12 mouse cellular contexts compared by ENCODE assay signal in genomic region chr4:149563941-149564361, GRCm38 (mm10). TPM values are rescaled to one million over a fixed set of nuclear protein-coding genes. Genes with fewer than 3 reads are reported as not detected.
A peak's percentile ranks its signal among the peaks of the same experiment; 100 is the strongest.
DNase-seq lines count a peak whose midpoint lies in the region; ATAC-seq and TF ChIP-seq lines count a peak whose summit lies in the region.
"Had no signal": no experiment of that assay in that cellular context is flagged by ENCODE, and none has a peak within 500 bp of the region (broad histone marks: within the 10 kb centered on the region; RNA-seq: fewer than 3 reads in every experiment).

No protein-coding gene starts in this region.

- H3K9me3 ChIP-seq in forebrain, embryonic 13.5 days (replicated peaks): no peaks in the 10 kb centered on the region; the same call in 1 of the 2 replicates
- H3K9me3 ChIP-seq in forebrain, embryonic 10.5 days: peaks cover 4% of the 10 kb centered on the region; the same call in 1 of the 2 replicates
- H3K9me3 ChIP-seq in limb, embryonic 12.5 days: peaks cover 6% of the 10 kb centered on the region; the same call in 1 of the 2 replicates
- H3K9me3 ChIP-seq in limb, embryonic 10.5 days (replicated peaks): no peaks in the 10 kb centered on the region
- no peaks in the 10 kb centered on the region for H3K9me3 ChIP-seq in hindbrain, embryonic 13.5 days
- no peaks in the 10 kb centered on the region for H3K9me3 ChIP-seq in midbrain, postnatal 0 days (ENCODE audit: low read length)

- peak overlapping the region; percentile 98; the same call in 1 of the 2 replicates for H3K27ac ChIP-seq in forebrain, embryonic 13.5 days
- H3K27ac ChIP-seq in forebrain, embryonic 10.5 days: no peak overlapping the region
- H3K27ac ChIP-seq in limb, embryonic 12.5 days: no peak overlapping the region
- no peak overlapping the region for H3K27ac ChIP-seq in limb, embryonic 10.5 days
- H3K27ac ChIP-seq in hindbrain, embryonic 13.5 days: peak overlapping the region; percentile 96
- peak overlapping the region; percentile 2; the same call in 1 of the 2 replicates for H3K27ac ChIP-seq in midbrain, postnatal 0 days (ENCODE audit: low read depth, low read length)

- H3K36me3 ChIP-seq in forebrain, embryonic 13.5 days (ENCODE audit: poor library complexity, severe bottlenecking): peaks cover 14% of the 10 kb centered on the region
- peaks cover 41% of the 10 kb centered on the region for H3K36me3 ChIP-seq in forebrain, embryonic 10.5 days (replicated peaks)
- peaks cover 36% of the 10 kb centered on the region for H3K36me3 ChIP-seq in limb, embryonic 12.5 days
- H3K36me3 ChIP-seq in limb, embryonic 10.5 days: peaks cover 42% of the 10 kb centered on the region
- H3K36me3 ChIP-seq in hindbrain, embryonic 13.5 days: peaks cover 14% of the 10 kb centered on the region
- no peaks in the 10 kb centered on the region; the same call in 1 of the 2 replicates for H3K36me3 ChIP-seq in midbrain, postnatal 0 days (ENCODE audit: insufficient read depth, low read length)

- no peak for ATAC-seq in forebrain, embryonic 13.5 days
- ATAC-seq in limb, embryonic 12.5 days (ENCODE audit: insufficient number of reproducible peaks, insufficient read depth, low FRiP score, low TSS enrichment, low read depth): no peak
- ATAC-seq in hindbrain, embryonic 13.5 days (ENCODE audit: low FRiP score): no peak
- ATAC-seq in midbrain, postnatal 0 days (ENCODE audit: low FRiP score): no peak
- no peak for ATAC-seq in megakaryocyte-erythroid progenitor cell, adult 5-6 weeks (replicated peaks; ENCODE audit: low FRiP score, low TSS enrichment, poor library complexity, severe bottlenecking)
- ATAC-seq: inflammation-experienced regulatory T-cells, adult 6 months; Patski had no signal

- 87% methylated on average over 10 of the region's 10 CpGs for whole genome bisulfite sequencing in forebrain, embryonic 13.5 days
- WGBS in forebrain, embryonic 10.5 days: 88% methylated on average over 10 of the region's 10 CpGs
- WGBS in limb, embryonic 12.5 days: 76% methylated on average over 10 of the region's 10 CpGs
- WGBS in limb, embryonic 10.5 days: 79% methylated on average over 10 of the region's 10 CpGs
- 80% methylated on average over 10 of the region's 10 CpGs for WGBS in hindbrain, embryonic 13.5 days
- WGBS in midbrain, postnatal 0 days: 91% methylated on average over 10 of the region's 10 CpGs

- H3K4me2 ChIP-seq in forebrain, embryonic 13.5 days: no peak overlapping the region
- H3K4me2 ChIP-seq in limb, embryonic 12.5 days: 0 out of 2 replicates have a peak overlapping the region, but pooled peaks have one; percentile 6
- H3K4me2 ChIP-seq in hindbrain, embryonic 13.5 days: peak overlapping the region; percentile 50
- H3K4me2 ChIP-seq in midbrain, postnatal 0 days (ENCODE audit: low read depth, low read length, poor library complexity, severe bottlenecking): no peak overlapping the region

- no peak overlapping the region for H3K4me3 ChIP-seq in forebrain, embryonic 13.5 days
- no peak overlapping the region for H3K4me3 ChIP-seq in forebrain, embryonic 10.5 days
- no peak overlapping the region for H3K4me3 ChIP-seq in limb, embryonic 12.5 days (replicated peaks)
- H3K4me3 ChIP-seq in limb, embryonic 10.5 days: no peak overlapping the region
- no peak overlapping the region; the same call in 1 of the 2 replicates for H3K4me3 ChIP-seq in hindbrain, embryonic 13.5 days
- no peak overlapping the region for H3K4me3 ChIP-seq in midbrain, postnatal 0 days (ENCODE audit: low read depth, low read length)

- no peak for DNase-seq in forebrain, embryonic 10.5 days (ENCODE audit: extremely low spot score, low spot score)
- no peak for DNase-seq in limb, embryonic 10.5 days (ENCODE audit: low spot score)
- DNase-seq in midbrain, postnatal 0 days (ENCODE audit: low spot score): no peak
- DNase-seq in thymus, postnatal 4 days: no peak
- DNase-seq: adrenal gland, postnatal 14 days; lung, adult 18-20 months had no signal

- no peak for TF ChIP-seq CTCF in midbrain, postnatal 0 days (IDR thresholded peaks at IDR 0.05)

- H3K4me1 ChIP-seq in forebrain, embryonic 13.5 days: peaks cover 49% of the 10 kb centered on the region
- peaks cover 52% of the 10 kb centered on the region for H3K4me1 ChIP-seq in forebrain, embryonic 10.5 days
- peaks cover 25% of the 10 kb centered on the region for H3K4me1 ChIP-seq in limb, embryonic 12.5 days (replicated peaks)
- peaks cover 24% of the 10 kb centered on the region for H3K4me1 ChIP-seq in limb, embryonic 10.5 days
- peaks cover 56% of the 10 kb centered on the region for H3K4me1 ChIP-seq in hindbrain, embryonic 13.5 days (replicated peaks)
- H3K4me1 ChIP-seq in midbrain, postnatal 0 days (ENCODE audit: insufficient read depth, low read length): peaks cover 4% of the 10 kb centered on the region

- H3K9ac ChIP-seq in forebrain, embryonic 13.5 days: no peak overlapping the region
- no peak overlapping the region for H3K9ac ChIP-seq in limb, embryonic 12.5 days (replicated peaks)
- H3K9ac ChIP-seq in hindbrain, embryonic 13.5 days: no peak overlapping the region
- no peak overlapping the region for H3K9ac ChIP-seq in midbrain, postnatal 0 days (replicated peaks; ENCODE audit: low read length, poor library complexity, severe bottlenecking)

- H3K27me3 ChIP-seq in forebrain, embryonic 13.5 days: no peaks in the 10 kb centered on the region
- 0 out of 2 replicates have a peak, but pooled peaks cover 3% of the 10 kb centered on the region for H3K27me3 ChIP-seq in forebrain, embryonic 10.5 days (ENCODE audit: poor library complexity, severe bottlenecking)
- H3K27me3 ChIP-seq in limb, embryonic 12.5 days: no peaks in the 10 kb centered on the region
- no peaks in the 10 kb centered on the region for H3K27me3 ChIP-seq in limb, embryonic 10.5 days (ENCODE audit: low read depth, poor library complexity, severe bottlenecking)
- H3K27me3 ChIP-seq in hindbrain, embryonic 13.5 days: no peaks in the 10 kb centered on the region
- no peaks in the 10 kb centered on the region for H3K27me3 ChIP-seq in midbrain, postnatal 0 days (ENCODE audit: insufficient read depth, low read length)
- H3K27me3 ChIP-seq: Patski had no signal

RNA-seq across cellular contexts. Expression of gene Clstn1, which starts 22.3 kb away (rescaled TPM):
- polyA plus RNA-seq in forebrain, embryonic 13.5 days (2015; fragmentation: Nextera tagmentation; extraction: Ambion mirVana): 22.7 and 26.0 TPM in 2 replicates
- polyA plus RNA-seq in forebrain, embryonic 10.5 days (2016; fragmentation: Nextera tagmentation; extraction: Ambion mirVana): 17.8 and 21.4 TPM in 2 replicates
- 64.3 and 65.3 TPM in 2 replicates for polyA plus RNA-seq in limb, embryonic 12.5 days (2016; fragmentation: Nextera tagmentation; extraction: Ambion mirVana)
- 34.8 and 41.2 TPM in 2 replicates for polyA plus RNA-seq in limb, embryonic 10.5 days (2016; fragmentation: Nextera tagmentation; extraction: Ambion mirVana)
- 64.6 and 83.6 TPM in 2 replicates for polyA plus RNA-seq in hindbrain, embryonic 13.5 days (2015; fragmentation: Nextera tagmentation; extraction: Ambion mirVana)
- total RNA-seq in midbrain, postnatal 0 days (2014; rRNA removed): 552 and 565 TPM in 2 replicates
- 196 and 209 TPM in 2 replicates for polyA plus RNA-seq in midbrain, postnatal 0 days (2015; fragmentation: Nextera tagmentation; extraction: Ambion mirVana)
- total RNA-seq in megakaryocyte-erythroid progenitor cell, adult 5-6 weeks (2014; fragmentation: Nextera tagmentation): 30.8 and 31.2 TPM in 2 replicates
- 23.3 and 30.4 TPM in 2 replicates for total RNA-seq in megakaryocyte-erythroid progenitor cell, adult 5-6 weeks (2017)

RNA-seq across cellular contexts. Expression of gene Ctnnbip1, which starts 45.9 kb away (rescaled TPM):
- polyA plus RNA-seq in forebrain, embryonic 13.5 days (2015; fragmentation: Nextera tagmentation; extraction: Ambion mirVana): 80.2 and 81.2 TPM in 2 replicates
- 53.6 and 59.6 TPM in 2 replicates for polyA plus RNA-seq in forebrain, embryonic 10.5 days (2016; fragmentation: Nextera tagmentation; extraction: Ambion mirVana)
- 92.3 and 94.8 TPM in 2 replicates for polyA plus RNA-seq in limb, embryonic 12.5 days (2016; fragmentation: Nextera tagmentation; extraction: Ambion mirVana)
- 67.1 and 78.4 TPM in 2 replicates for polyA plus RNA-seq in limb, embryonic 10.5 days (2016; fragmentation: Nextera tagmentation; extraction: Ambion mirVana)
- polyA plus RNA-seq in hindbrain, embryonic 13.5 days (2015; fragmentation: Nextera tagmentation; extraction: Ambion mirVana): 85.3 and 85.4 TPM in 2 replicates
- 105 and 109 TPM in 2 replicates for total RNA-seq in midbrain, postnatal 0 days (2014; rRNA removed)
- 116 and 117 TPM in 2 replicates for polyA plus RNA-seq in midbrain, postnatal 0 days (2015; fragmentation: Nextera tagmentation; extraction: Ambion mirVana)
- total RNA-seq in megakaryocyte-erythroid progenitor cell, adult 5-6 weeks (2014; fragmentation: Nextera tagmentation): 1.5 and 5.5 TPM in 2 replicates
- 1.7 and 5.9 TPM in 2 replicates for total RNA-seq in megakaryocyte-erythroid progenitor cell, adult 5-6 weeks (2017)

Comparison
In these comparisons a context has a peak if more than half of its experiments do, and no peak if none do; other contexts are left out.
1. H3K27ac ChIP-seq: peak in forebrain, embryonic 13.5 days (single experiment), hindbrain, embryonic 13.5 days (single experiment) and midbrain, postnatal 0 days (single experiment); none in forebrain, embryonic 10.5 days (single experiment), limb, embryonic 12.5 days (single experiment) and limb, embryonic 10.5 days (single experiment).
2. H3K4me2 ChIP-seq: peak in limb, embryonic 12.5 days (single experiment) and hindbrain, embryonic 13.5 days (single experiment); none in forebrain, embryonic 13.5 days (single experiment) and midbrain, postnatal 0 days (single experiment).